Mouse (Mus musculus) small intestine, adult 2 months (tissue): ENCODE data around the gene Ccdc28b. TPM values are rescaled to one million over a fixed set of nuclear protein-coding genes. Genes with fewer than 3 reads are reported as not detected.

Experiments used
- H3K27ac ChIP-seq: fragments of 200-500 bp; 2 replicates; pipeline ENCODE4 v1.5.1; 2012; ENCODE audit warnings: low read depth, low read length, control low read depth, inconsistent platforms; ENCODE audit not compliant: insufficient read depth
- H3K27me3 ChIP-seq: fragments of 200-500 bp; 2 replicates; pipeline ENCODE4 v1.6.1; 2012; ENCODE audit warnings: mild to moderate bottlenecking, moderate library complexity, low read length, inconsistent platforms; ENCODE audit not compliant: control insufficient read depth, insufficient read depth
- H3K36me3 ChIP-seq: fragments of 200-500 bp; 2 replicates; pipeline ENCODE4 v1.6.1; 2012; ENCODE audit warnings: mild to moderate bottlenecking, low read length, control low read depth, inconsistent platforms; ENCODE audit not compliant: control insufficient read depth, insufficient read depth
- H3K4me1 ChIP-seq: fragments of 200-500 bp; 2 replicates; pipeline ENCODE4 v1.6.1; 2012; ENCODE audit warnings: low read length, inconsistent platforms, mixed read lengths; ENCODE audit not compliant: control insufficient read depth, insufficient read depth, insufficient read length
- H3K4me3 ChIP-seq: fragments of 200-500 bp; 2 replicates; pipeline ENCODE4 v1.5.1; 2012; ENCODE audit warnings: low read depth, mild to moderate bottlenecking, control low read depth, inconsistent platforms, low read length, moderate library complexity
- CTCF ChIP-seq: fragments of 200-500 bp; IDR thresholded peaks from 2 replicates; pipeline ENCODE4 v1.5.1; 2012; ENCODE audit warnings: low read depth, mild to moderate bottlenecking, control low read depth, inconsistent platforms, low read length, moderate library complexity, mixed read lengths; ENCODE audit not compliant: insufficient replicate concordance, insufficient read length; ENCODE audit errors: extremely low read depth
- POLR2A ChIP-seq: fragments of 200-500 bp; IDR thresholded peaks from 2 replicates; pipeline ENCODE4 v1.6.1; 2012; ENCODE audit warnings: low read depth, mild to moderate bottlenecking, control low read depth, inconsistent platforms, low read length, moderate library complexity
- WGBS: fragments of 180-500 bp; shearing (Covaris S2); methylation state at CpG from one replicate; pipeline ENCODE4 v1.1.7; 2018; 5-methylcytosine and 5-hydroxymethylcytosine counted together
- polyA plus RNA-seq: library from polyadenylated mRNA; depleted of rRNA; stranded (reverse); fragments of >200 nt; gene quantifications from 2 replicates; pipeline ENCODE4 v1.2.3, GENCODE M21; 2012

Gene Ccdc28b
- polyA plus RNA-seq, 1 experiment: 7.2 TPM

DNA sequence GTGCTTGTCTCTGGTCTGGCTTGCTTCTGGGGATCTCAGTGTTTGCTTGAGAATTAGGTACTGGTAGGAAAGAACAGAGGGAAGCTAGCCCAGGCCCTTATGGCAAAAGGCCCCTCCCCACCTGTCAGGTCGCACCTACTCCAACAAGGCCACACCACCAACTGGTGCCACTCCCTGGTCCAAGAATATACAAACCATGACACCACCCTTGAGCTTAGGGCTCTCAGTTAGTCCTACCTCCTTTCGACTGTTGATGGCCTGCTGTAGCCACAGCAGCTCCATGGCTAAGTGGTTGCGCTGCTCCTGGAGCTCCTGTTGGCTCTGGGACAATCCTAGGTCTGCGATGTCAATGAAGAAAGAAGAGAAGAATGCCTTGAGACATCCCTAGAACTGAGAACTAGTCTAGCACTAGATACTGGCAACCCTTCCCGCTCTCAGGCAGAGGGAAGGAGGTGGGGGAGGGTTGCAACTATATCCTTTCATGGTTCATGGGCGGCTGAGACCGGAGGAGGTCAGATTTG lies 6.6 kb downstream of the Ccdc28b start:
- Histone ChIP-seq H3K36me3 (no peaks in the 10 kb centered on the region), H3K27me3 (no peaks in the 10 kb centered on the region), H3K4me1 (peaks cover 5% of the 10 kb centered on the region; the same call in 1 of the 2 replicates), H3K4me3 (no peak overlapping the region), H3K27ac (no peak overlapping the region)
- TF ChIP-seq CTCF: no peak
- TF ChIP-seq POLR2A: no peak
- WGBS: 95% methylated on average over 7 of the region's 7 CpGs

GRCm38 (mm10) chr4:129616631-129617030 lies 7.1 kb downstream of the Ccdc28b start:
- H3K27ac ChIP-seq: no peak overlapping the region
- 85% methylated on average over 3 of the region's 3 CpGs for WGBS
- TF ChIP-seq POLR2A (no peak), CTCF (no peak)

DNA sequence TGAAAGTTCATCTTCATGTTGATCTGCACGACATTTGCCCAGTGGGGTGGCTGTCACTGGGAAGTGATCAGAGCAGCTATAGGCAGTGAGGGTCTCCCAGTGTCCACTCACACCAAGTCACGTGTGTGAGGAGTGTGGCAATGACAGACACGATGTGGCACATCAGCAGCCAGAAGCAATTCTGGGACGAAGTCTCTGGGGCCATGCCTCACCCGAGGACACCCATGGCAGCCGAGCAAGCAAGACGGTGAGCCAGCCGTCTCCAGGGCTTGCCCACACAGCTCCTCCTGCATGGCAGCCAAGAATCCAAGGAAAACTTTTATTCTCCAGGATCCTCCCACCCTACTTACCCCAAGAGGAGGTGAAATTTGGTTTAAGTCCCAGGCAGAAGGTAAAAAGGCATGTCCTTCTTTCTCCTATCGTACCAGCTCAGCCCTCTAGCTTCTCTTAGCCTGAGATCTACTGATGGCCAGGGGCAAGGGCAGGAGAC lies 7.9 kb downstream of the Ccdc28b start:
- peaks cover 5% of the 10 kb centered on the region; the same call in 1 of the 2 replicates for H3K4me1 ChIP-seq
- H3K27me3 ChIP-seq: no peaks in the 10 kb centered on the region
- H3K27ac ChIP-seq: no peak overlapping the region
- WGBS: 86% methylated on average over 9 of the region's 9 CpGs
- TF ChIP-seq POLR2A: no peak
- TF ChIP-seq CTCF: no peak
- no peaks in the 10 kb centered on the region for H3K36me3 ChIP-seq
- H3K4me3 ChIP-seq: no peak overlapping the region

More at GRCm38 (mm10) chr4:129616631-129617030, 7.1 kb downstream of the Ccdc28b start:
- no peaks in the 10 kb centered on the region for H3K36me3 ChIP-seq
- no peaks in the 10 kb centered on the region for H3K27me3 ChIP-seq
- H3K4me1 ChIP-seq: peaks cover 5% of the 10 kb centered on the region; the same call in 1 of the 2 replicates
- no peak overlapping the region for H3K4me3 ChIP-seq

GRCm38 (mm10) chr4:129614093-129614492 lies 9.7 kb downstream of the Ccdc28b start, which contains the start of gene Dcdc2b:
TSS of gene Dcdc2b (minus strand) at chr4:129614257.
- Histone ChIP-seq H3K36me3 (peaks cover 2% of the 10 kb centered on the region; the same call in 1 of the 2 replicates), H3K27ac (no peak within 1 kb of the TSS), H3K4me1 (peaks cover 5% of the 10 kb centered on the region; the same call in 1 of the 2 replicates), H3K27me3 (no peaks in the 10 kb centered on the region), H3K4me3 (no peak within 1 kb of the TSS)
- WGBS: 76% methylated on average over 6 of the region's 6 CpGs
- no peak for TF ChIP-seq POLR2A
- no peak for TF ChIP-seq CTCF

DNA sequence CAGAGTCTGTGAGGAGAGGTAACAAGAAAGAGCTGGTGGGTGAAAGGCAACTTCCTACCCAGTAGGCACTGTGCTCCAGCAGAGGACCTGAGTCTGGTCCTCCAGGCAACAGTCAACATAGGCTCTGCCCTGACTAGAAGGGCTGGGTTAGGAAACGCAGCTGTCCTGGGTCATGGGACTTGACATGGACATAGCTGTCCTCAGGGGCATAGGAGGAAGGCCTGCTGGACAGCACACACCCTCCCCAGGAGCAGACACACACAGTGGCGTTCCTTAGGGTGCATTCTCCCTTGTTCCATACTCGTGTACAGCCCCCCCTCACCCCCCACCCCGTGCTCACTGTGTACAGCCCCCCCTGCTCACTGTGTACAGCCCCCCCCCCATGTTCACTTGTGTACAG lies 13.3 kb downstream of the Ccdc28b start:
- Histone ChIP-seq H3K4me1 (no peaks in the 10 kb centered on the region), H3K27ac (no peak overlapping the region), H3K36me3 (peaks cover 21% of the 10 kb centered on the region), H3K27me3 (no peaks in the 10 kb centered on the region), H3K4me3 (no peak overlapping the region)
- TF ChIP-seq POLR2A: no peak
- no peak for TF ChIP-seq CTCF
- 62% methylated on average over 4 of the region's 4 CpGs for WGBS

DNA sequence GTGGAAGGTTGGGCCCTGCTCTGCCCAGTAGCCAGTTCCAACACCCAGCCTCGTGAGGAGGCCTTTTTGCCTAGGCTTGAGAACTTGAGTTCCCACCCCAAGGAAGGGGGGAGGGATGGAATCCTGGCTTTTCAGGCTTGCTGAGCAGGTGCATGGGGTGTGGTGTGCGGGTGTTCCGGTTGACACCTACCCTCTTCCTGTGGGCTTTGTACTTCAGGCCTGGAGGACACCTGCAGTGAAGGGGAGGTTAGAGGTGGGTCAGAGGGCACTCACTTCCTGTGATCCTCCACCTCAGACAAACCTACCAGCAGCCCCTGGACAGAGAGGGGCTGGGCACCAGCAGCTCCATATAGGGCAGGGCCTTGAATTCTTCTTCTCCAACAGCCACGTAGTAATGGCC lies 13.7 kb downstream of the Ccdc28b start:
- 69% methylated on average over 4 of the region's 4 CpGs for WGBS
- Histone ChIP-seq H3K27me3 (no peaks in the 10 kb centered on the region), H3K27ac (no peak overlapping the region), H3K4me3 (no peak overlapping the region), H3K4me1 (no peaks in the 10 kb centered on the region), H3K36me3 (peaks cover 23% of the 10 kb centered on the region)
- TF ChIP-seq POLR2A (no peak), CTCF (no peak)

DNA sequence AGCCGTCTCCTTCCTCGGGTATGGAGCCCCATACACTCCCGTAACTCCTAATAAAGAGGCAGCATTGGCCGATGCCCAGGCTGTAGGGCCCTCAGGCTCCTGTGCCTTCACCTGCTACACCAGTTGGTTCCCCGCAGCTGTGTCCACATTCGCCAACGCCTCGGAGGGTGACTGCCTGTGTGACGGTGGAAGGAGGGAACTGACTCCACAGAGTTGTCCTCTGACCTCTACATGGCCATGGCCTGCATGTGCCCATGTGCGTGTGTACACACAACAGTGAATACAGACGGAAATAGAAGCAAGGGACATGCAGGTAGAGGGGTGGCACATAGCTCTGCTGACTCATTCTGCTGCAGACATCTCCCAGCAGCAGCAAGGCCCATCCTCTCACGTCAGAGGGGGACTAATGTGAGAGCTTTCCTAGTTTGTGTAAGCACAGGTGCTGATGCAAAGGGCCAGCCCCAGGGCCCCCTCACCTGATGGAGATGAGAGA lies 14.6 kb downstream of the Ccdc28b start:
- Histone ChIP-seq H3K4me1 (no peaks in the 10 kb centered on the region), H3K4me3 (no peak overlapping the region), H3K27ac (no peak overlapping the region), H3K27me3 (no peaks in the 10 kb centered on the region), H3K36me3 (peaks cover 29% of the 10 kb centered on the region)
- TF ChIP-seq POLR2A (no peak), CTCF (no peak)
- WGBS: 73% methylated on average over 12 of the region's 12 CpGs
